Mouse (Mus musculus) embryonic fibroblast, embryonic 13.5 days (primary cell): Measurements from ENCODE around the gene Lrguk. TPM values are rescaled to one million over a fixed set of nuclear protein-coding genes. Genes with fewer than 3 reads are reported as not detected.
A peak's percentile ranks its signal among the peaks of the same experiment; 100 is the strongest.

Experiments
- H3K27ac ChIP-seq: 2 replicates; pipeline ENCODE4 v1.5.1; 2012; ENCODE audit warnings: low read length, control low read depth, inconsistent platforms; ENCODE audit not compliant: insufficient read depth
- H3K4me1 ChIP-seq: 2 replicates; pipeline ENCODE4 v1.6.1; 2011; ENCODE audit warnings: low read length; ENCODE audit not compliant: control insufficient read depth, insufficient read depth
- H3K4me3 ChIP-seq: 2 replicates; pipeline ENCODE4 v1.5.1; 2011; ENCODE audit warnings: mild to moderate bottlenecking, control low read depth, low read length; ENCODE audit not compliant: insufficient read depth
- CTCF ChIP-seq: IDR thresholded peaks from 2 replicates; pipeline ENCODE4 v1.5.1; 2011; ENCODE audit warnings: mild to moderate bottlenecking, control low read depth, low read length, moderate library complexity, borderline replicate concordance; ENCODE audit not compliant: insufficient read depth
- POLR2A ChIP-seq: IDR thresholded peaks from 2 replicates; pipeline ENCODE4 v1.6.1; 2011; ENCODE audit warnings: low read depth, mild to moderate bottlenecking, control low read depth, low read length, moderate library complexity
- polyA plus RNA-seq: library from polyadenylated mRNA; stranded (reverse); fragments of >200 nt; gene quantifications from 2 replicates; pipeline ENCODE4 v1.2.4, GENCODE M21; 2011; ENCODE audit warnings: low read depth; ENCODE audit not compliant: missing spikeins, insufficient read length

The Lrguk gene
- polyA plus RNA-seq, 1 experiment: 0.63 TPM

- no peaks in the 10 kb centered on the region for H3K4me1 ChIP-seq
- TF ChIP-seq POLR2A (no peak), CTCF (no peak)
- no peak overlapping the region for H3K27ac ChIP-seq
- H3K4me3 ChIP-seq: no peak overlapping the region
These were observed 103.1 kb downstream of the Lrguk start for GRCm38 (mm10) chr6:34132391-34132790.

- Histone ChIP-seq H3K4me1 (no peaks in the 10 kb centered on the region), H3K4me3 (no peak overlapping the region), H3K27ac (no peak overlapping the region)
- TF ChIP-seq POLR2A (no peak), CTCF (no peak)
These were observed 109.1 kb downstream of the Lrguk start for GRCm38 (mm10) chr6:34138366-34138765.

DNA sequence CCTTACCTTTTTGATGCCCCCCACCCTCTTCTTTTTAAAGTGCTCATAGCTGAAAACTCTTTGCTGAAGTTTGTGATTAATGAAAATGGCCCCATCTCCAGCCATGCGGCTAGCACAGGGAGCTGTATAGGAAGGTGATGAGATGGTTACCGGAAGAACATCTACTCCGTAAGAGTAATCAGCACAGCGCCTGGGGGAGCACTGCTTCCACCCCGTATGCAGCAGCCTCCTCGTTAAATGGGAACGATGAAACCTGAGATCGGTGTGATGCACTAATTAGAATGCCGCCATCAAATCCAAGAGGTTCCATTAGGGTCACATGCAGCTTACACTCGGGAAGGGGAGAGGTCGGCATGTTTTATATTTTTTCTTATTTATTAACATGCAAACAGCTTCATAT lies 113.7 kb downstream of the Lrguk start:
- no peak for TF ChIP-seq POLR2A
- TF ChIP-seq CTCF: no peak

DNA sequence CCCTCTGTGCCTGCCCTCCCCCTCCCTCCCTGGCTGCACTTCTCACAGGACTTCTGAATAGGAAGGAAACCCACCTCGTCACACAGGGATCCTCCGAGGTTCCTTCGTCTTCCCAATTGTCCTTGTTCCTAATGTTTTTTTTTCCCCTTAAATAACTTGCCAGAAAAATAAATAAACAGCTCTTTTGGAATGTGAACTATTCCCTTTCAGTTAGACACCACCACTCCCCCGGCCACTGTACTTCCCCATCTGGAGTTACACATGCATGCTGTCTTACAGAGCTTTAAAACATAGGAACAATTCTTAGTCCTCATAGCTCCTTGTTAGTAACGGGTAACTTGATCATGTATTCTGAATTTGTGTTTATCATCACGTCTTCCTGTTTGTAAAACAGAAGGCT lies 116.8 kb downstream of the Lrguk start:
- H3K27ac ChIP-seq: no peak overlapping the region
- H3K4me3 ChIP-seq: no peak overlapping the region
- TF ChIP-seq CTCF: no peak
- no peak for TF ChIP-seq POLR2A
- H3K4me1 ChIP-seq: no peaks in the 10 kb centered on the region

More for the DNA sequence above, 113.7 kb downstream of the Lrguk start:
- no peak overlapping the region for H3K27ac ChIP-seq
- H3K4me3 ChIP-seq: no peak overlapping the region
- H3K4me1 ChIP-seq: no peaks in the 10 kb centered on the region

DNA sequence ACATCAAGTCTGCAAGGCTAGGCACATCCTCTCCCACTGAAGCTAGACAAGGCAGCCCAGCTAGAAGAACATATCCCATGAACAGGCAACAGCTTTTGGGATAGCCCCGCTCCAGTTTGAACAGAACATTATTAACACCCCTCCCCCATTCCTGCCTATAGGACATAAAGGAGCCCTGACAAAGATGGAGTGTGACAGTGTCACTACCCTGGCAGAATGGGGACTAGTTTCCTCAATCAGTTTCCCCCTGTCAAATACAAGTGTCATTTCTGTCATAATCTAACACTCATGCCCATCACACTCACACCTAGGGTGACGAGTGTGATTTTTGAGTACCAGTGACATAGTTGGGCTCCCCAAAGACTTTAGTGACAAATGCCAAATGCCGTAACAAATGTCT lies 118.8 kb downstream of the Lrguk start:
- Histone ChIP-seq H3K4me3 (no peak overlapping the region), H3K27ac (no peak overlapping the region), H3K4me1 (no peaks in the 10 kb centered on the region)
- TF ChIP-seq POLR2A (no peak), CTCF (no peak)

DNA sequence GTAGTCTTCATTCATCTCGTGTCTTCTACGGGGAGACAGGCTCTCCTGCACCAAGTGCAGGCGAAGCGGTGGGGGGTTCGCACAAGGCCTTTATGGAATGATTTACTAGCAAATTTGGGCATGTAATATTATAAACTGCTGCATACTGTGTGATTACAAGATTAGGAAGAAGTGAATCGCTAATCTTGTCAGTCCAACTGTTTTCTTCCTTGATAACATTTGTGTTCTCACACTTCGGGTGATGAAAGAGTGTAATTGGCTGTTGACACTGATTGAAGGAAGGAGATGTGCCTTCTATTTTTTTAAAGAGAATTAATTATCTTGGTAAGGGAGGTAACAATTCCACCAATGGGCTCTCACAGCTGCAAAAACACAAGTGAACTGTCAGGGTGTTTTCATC lies 119.4 kb downstream of the Lrguk start:
- Histone ChIP-seq H3K4me1 (no peaks in the 10 kb centered on the region), H3K27ac (no peak overlapping the region), H3K4me3 (no peak overlapping the region)
- no peak for TF ChIP-seq CTCF
- TF ChIP-seq POLR2A: no peak

DNA sequence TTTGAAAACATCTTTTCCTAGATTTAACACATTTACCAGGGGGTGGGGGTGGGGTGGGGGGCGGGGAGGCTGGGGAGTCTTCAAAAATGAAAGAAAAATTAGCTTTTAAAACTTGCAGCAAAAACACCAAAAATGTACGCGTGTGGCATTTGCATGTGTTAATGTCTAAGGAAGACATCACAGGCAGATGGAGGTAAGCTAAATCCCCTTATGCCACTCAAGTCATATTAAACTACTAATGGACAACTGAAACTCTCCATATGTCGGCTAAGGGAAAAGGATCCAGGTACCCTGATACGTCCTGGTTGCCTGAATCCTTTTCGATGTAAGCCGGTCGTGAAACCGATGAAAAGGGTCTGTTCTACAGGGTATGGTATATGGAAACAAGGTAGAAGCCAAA lies 119.8 kb downstream of the Lrguk start:
- peaks cover 4% of the 10 kb centered on the region; the same call in 1 of the 2 replicates for H3K4me1 ChIP-seq
- H3K4me3 ChIP-seq: no peak overlapping the region
- TF ChIP-seq POLR2A (no peak), CTCF (no peak)
- H3K27ac ChIP-seq: no peak overlapping the region

- H3K4me3 ChIP-seq: no peak overlapping the region
- TF ChIP-seq POLR2A (no peak), CTCF (no peak)
These were observed 120.6 kb downstream of the Lrguk start for GRCm38 (mm10) chr6:34149821-34150220.

GRCm38 (mm10) chr6:34153069-34154052 lies 124.1 kb downstream of the Lrguk start:
- TF ChIP-seq CTCF: no peak
- no peak for TF ChIP-seq POLR2A
- Histone ChIP-seq H3K27ac (peak overlapping the region; percentile 63; the same call in 1 of the 2 replicates), H3K4me3 (no peak overlapping the region), H3K4me1 (peaks cover 5% of the 10 kb centered on the region)

More at GRCm38 (mm10) chr6:34149821-34150220, 120.6 kb downstream of the Lrguk start:
- Histone ChIP-seq H3K4me1 (peaks cover 5% of the 10 kb centered on the region; the same call in 1 of the 2 replicates), H3K27ac (no peak overlapping the region)

DNA sequence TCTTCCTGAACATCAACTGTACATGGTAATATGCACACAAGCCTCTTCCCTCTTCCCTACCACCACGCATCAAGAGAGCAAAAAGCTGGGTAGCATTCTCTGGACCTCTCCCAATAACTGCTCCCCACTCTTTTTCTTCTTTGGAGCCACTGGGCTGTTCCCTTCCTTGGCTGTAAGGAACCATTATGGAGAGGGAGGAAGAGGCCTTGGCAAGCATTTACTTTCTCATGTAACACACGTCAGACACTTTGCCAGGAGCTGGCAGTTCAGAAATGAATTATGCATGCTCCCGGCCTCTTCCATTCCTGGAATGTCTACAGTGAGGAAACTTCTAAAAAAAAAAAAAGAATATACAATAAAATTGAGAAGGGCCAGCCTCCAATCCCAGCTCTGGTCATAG lies 125.0 kb downstream of the Lrguk start:
- no peak overlapping the region for H3K4me3 ChIP-seq
- peaks cover 5% of the 10 kb centered on the region for H3K4me1 ChIP-seq
- TF ChIP-seq POLR2A (no peak), CTCF (no peak)
- peak overlapping the region; percentile 63 for H3K27ac ChIP-seq
